Mouse (Mus musculus) leukemia stem cell, adult 10-12 weeks (primary cell): ENCODE results near the gene Gm10358. TPM values are rescaled to one million over a fixed set of nuclear protein-coding genes. Genes with fewer than 3 reads are reported as not detected.

Experiments used
- polyA plus RNA-seq: library from polyadenylated mRNA; stranded (reverse); fragments of >175 nt; gene quantifications from 2 replicates; pipeline ENCODE4 v1.2.3, GENCODE M21; 2012; ENCODE audit warnings: low replicate concordance

Gene Gm10358
- not detected in 2 replicates for polyA plus RNA-seq

GRCm38 (mm10) chr8:75406489-75406888 is at the start of gene Gm10358:
Gene Gm10358, minus strand, starts transcription at chr8:75406589.

DNA sequence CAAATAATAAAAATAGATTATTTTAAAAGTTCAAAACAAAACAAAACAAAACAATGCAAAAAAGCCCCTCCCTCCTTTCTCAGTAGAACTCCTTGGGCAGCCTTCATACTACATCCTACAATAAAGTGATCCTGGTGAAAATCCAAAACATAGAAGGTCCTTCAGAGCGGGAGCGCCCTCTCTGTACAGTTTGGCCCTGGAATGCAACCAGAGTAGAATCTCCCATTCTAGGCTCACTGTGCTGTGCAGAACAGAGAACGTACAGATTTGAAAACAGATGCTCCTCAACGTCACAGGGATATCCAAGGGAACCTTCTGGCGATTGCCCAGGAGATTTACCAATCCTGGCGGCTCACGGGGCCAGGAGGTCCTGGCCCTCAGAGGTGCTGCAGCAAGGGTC is 42.0 kb upstream of the Gm10358 start, which contains the start of gene Iqcm:
Iqcm (plus strand) TSS at position 301 of the 400 bp plus-strand sequence.

Other genes starting within 250 kb of the Gm10358 start
- gene Rasd2, start 192.6 kb downstream of the Gm10358 start, polyA plus RNA-seq: 0.10 TPM in 1 of 2 replicates, not detected in the other
- gene Iqcm, start 42.1 kb upstream of the Gm10358 start, polyA plus RNA-seq: not detected in 2 replicates